Mouse (Mus musculus): ENCODE data around the gene 2210407C18Rik. TPM values are rescaled to one million over a fixed set of nuclear protein-coding genes. Genes with fewer than 3 reads are reported as not detected.

The 2210407C18Rik gene
- polyA plus RNA-seq, 1 experiment = not detected

GRCm38 (mm10) chr11:58618793-58619192, 2.9 kb upstream of the 2210407C18Rik start:
- no peak overlapping the region for H3K27ac ChIP-seq (ENCODE audit: insufficient read depth, low read length)
- H3K36me3 ChIP-seq (ENCODE audit: control insufficient read depth, insufficient read depth, low read length) = no peaks in the 10 kb centered on the region
- no peak overlapping the region for H3K4me3 ChIP-seq (ENCODE audit: extremely low read depth, insufficient read depth, insufficient read length)
- WGBS = 75% methylated on average over 6 of the region's 6 CpGs
- H3K27me3 ChIP-seq (ENCODE audit: control insufficient read depth, insufficient read depth, low read length) = no peaks in the 10 kb centered on the region
- no peaks in the 10 kb centered on the region for H3K4me1 ChIP-seq (ENCODE audit: control insufficient read depth, insufficient read depth, insufficient read length)
- no peak for DNase-seq (ENCODE audit: low read depth in 1 of 2, low spot score in 2 of 2)
- TF ChIP-seq CTCF (IDR thresholded peaks at IDR 0.05; ENCODE audit: extremely low read depth, insufficient read depth, insufficient read length, insufficient replicate concordance) (no peak), POLR2A (IDR thresholded peaks at IDR 0.05; ENCODE audit: low read depth, low read length) (no peak)

GRCm38 (mm10) chr11:58618369-58618768, 2.5 kb upstream of the 2210407C18Rik start:
- Histone ChIP-seq H3K4me3 (ENCODE audit: extremely low read depth, insufficient read depth, insufficient read length) (no peak overlapping the region), H3K27ac (ENCODE audit: insufficient read depth, low read length) (no peak overlapping the region), H3K4me1 (ENCODE audit: control insufficient read depth, insufficient read depth, insufficient read length) (no peaks in the 10 kb centered on the region), H3K36me3 (ENCODE audit: control insufficient read depth, insufficient read depth, low read length) (no peaks in the 10 kb centered on the region), H3K27me3 (ENCODE audit: control insufficient read depth, insufficient read depth, low read length) (no peaks in the 10 kb centered on the region)
- DNase-seq (ENCODE audit: low read depth in 1 of 2, low spot score in 2 of 2) = no peak
- TF ChIP-seq POLR2A (IDR thresholded peaks at IDR 0.05; ENCODE audit: low read depth, low read length) (no peak), CTCF (IDR thresholded peaks at IDR 0.05; ENCODE audit: extremely low read depth, insufficient read depth, insufficient read length, insufficient replicate concordance) (no peak)
- WGBS = 81% methylated on average over 3 of the region's 3 CpGs

GRCm38 (mm10) chr11:58614526-58614925, 1.3 kb downstream of the 2210407C18Rik start:
- Histone ChIP-seq H3K27me3 (ENCODE audit: control insufficient read depth, insufficient read depth, low read length) (no peaks in the 10 kb centered on the region), H3K27ac (ENCODE audit: insufficient read depth, low read length) (no peak overlapping the region), H3K4me3 (ENCODE audit: extremely low read depth, insufficient read depth, insufficient read length) (no peak overlapping the region), H3K4me1 (ENCODE audit: control insufficient read depth, insufficient read depth, insufficient read length) (no peaks in the 10 kb centered on the region), H3K36me3 (ENCODE audit: control insufficient read depth, insufficient read depth, low read length) (no peaks in the 10 kb centered on the region)
- no peak for DNase-seq (ENCODE audit: low read depth in 1 of 2, low spot score in 2 of 2)
- no peak for TF ChIP-seq POLR2A (IDR thresholded peaks at IDR 0.05; ENCODE audit: low read depth, low read length)
- no peak for TF ChIP-seq CTCF (IDR thresholded peaks at IDR 0.05; ENCODE audit: extremely low read depth, insufficient read depth, insufficient read length, insufficient replicate concordance)

GRCm38 (mm10) chr11:58613359-58613758, 2.5 kb downstream of the 2210407C18Rik start:
- 59% methylated on average over 3 of the region's 3 CpGs for WGBS
- Histone ChIP-seq H3K36me3 (ENCODE audit: control insufficient read depth, insufficient read depth, low read length) (no peaks in the 10 kb centered on the region), H3K4me3 (ENCODE audit: extremely low read depth, insufficient read depth, insufficient read length) (no peak overlapping the region), H3K27me3 (ENCODE audit: control insufficient read depth, insufficient read depth, low read length) (no peaks in the 10 kb centered on the region), H3K27ac (ENCODE audit: insufficient read depth, low read length) (no peak overlapping the region), H3K4me1 (ENCODE audit: control insufficient read depth, insufficient read depth, insufficient read length) (no peaks in the 10 kb centered on the region)
- no peak for DNase-seq (ENCODE audit: low read depth in 1 of 2, low spot score in 2 of 2)
- no peak for TF ChIP-seq POLR2A (IDR thresholded peaks at IDR 0.05; ENCODE audit: low read depth, low read length)
- TF ChIP-seq CTCF (IDR thresholded peaks at IDR 0.05; ENCODE audit: extremely low read depth, insufficient read depth, insufficient read length, insufficient replicate concordance) = no peak

- Histone ChIP-seq H3K27ac (ENCODE audit: insufficient read depth, low read length) (no peak overlapping the region), H3K36me3 (ENCODE audit: control insufficient read depth, insufficient read depth, low read length) (no peaks in the 10 kb centered on the region), H3K4me1 (ENCODE audit: control insufficient read depth, insufficient read depth, insufficient read length) (no peaks in the 10 kb centered on the region), H3K27me3 (ENCODE audit: control insufficient read depth, insufficient read depth, low read length) (no peaks in the 10 kb centered on the region), H3K4me3 (ENCODE audit: extremely low read depth, insufficient read depth, insufficient read length) (no peak overlapping the region)
- no peak for TF ChIP-seq POLR2A (IDR thresholded peaks at IDR 0.05; ENCODE audit: low read depth, low read length)
- TF ChIP-seq CTCF (IDR thresholded peaks at IDR 0.05; ENCODE audit: extremely low read depth, insufficient read depth, insufficient read length, insufficient replicate concordance) = no peak
- 79% methylated on average over 6 of the region's 6 CpGs for WGBS
- DNase-seq (ENCODE audit: low read depth in 1 of 2, low spot score in 2 of 2) = no peak
Measured at GRCm38 (mm10) chr11:58607030-58607429, 8.8 kb downstream of the 2210407C18Rik start.

- Histone ChIP-seq H3K4me3 (ENCODE audit: extremely low read depth, insufficient read depth, insufficient read length) (no peak overlapping the region), H3K36me3 (ENCODE audit: control insufficient read depth, insufficient read depth, low read length) (no peaks in the 10 kb centered on the region), H3K4me1 (ENCODE audit: control insufficient read depth, insufficient read depth, insufficient read length) (no peaks in the 10 kb centered on the region), H3K27ac (ENCODE audit: insufficient read depth, low read length) (no peak overlapping the region), H3K27me3 (ENCODE audit: control insufficient read depth, insufficient read depth, low read length) (no peaks in the 10 kb centered on the region)
- WGBS = 85% methylated on average over 12 of the region's 12 CpGs
- no peak for TF ChIP-seq POLR2A (IDR thresholded peaks at IDR 0.05; ENCODE audit: low read depth, low read length)
- no peak for TF ChIP-seq CTCF (IDR thresholded peaks at IDR 0.05; ENCODE audit: extremely low read depth, insufficient read depth, insufficient read length, insufficient replicate concordance)
- no peak for DNase-seq (ENCODE audit: low read depth in 1 of 2, low spot score in 2 of 2)
Measured at GRCm38 (mm10) chr11:58606177-58606919, 9.5 kb downstream of the 2210407C18Rik start.

- no peak for DNase-seq (ENCODE audit: low read depth in 1 of 2, low spot score in 2 of 2)
- 76% methylated on average over 3 of the region's 3 CpGs for WGBS
- no peak for TF ChIP-seq POLR2A (IDR thresholded peaks at IDR 0.05; ENCODE audit: low read depth, low read length)
- no peak for TF ChIP-seq CTCF (IDR thresholded peaks at IDR 0.05; ENCODE audit: extremely low read depth, insufficient read depth, insufficient read length, insufficient replicate concordance)
Measured at GRCm38 (mm10) chr11:58605228-58605627, 10.6 kb downstream of the 2210407C18Rik start.

More at GRCm38 (mm10) chr11:58605228-58605627, 10.6 kb downstream of the 2210407C18Rik start:
- H3K27ac ChIP-seq (ENCODE audit: insufficient read depth, low read length) = no peak overlapping the region
- no peaks in the 10 kb centered on the region for H3K27me3 ChIP-seq (ENCODE audit: control insufficient read depth, insufficient read depth, low read length)
- H3K4me1 ChIP-seq (ENCODE audit: control insufficient read depth, insufficient read depth, insufficient read length) = no peaks in the 10 kb centered on the region
- H3K4me3 ChIP-seq (ENCODE audit: extremely low read depth, insufficient read depth, insufficient read length) = no peak overlapping the region
- H3K36me3 ChIP-seq (ENCODE audit: control insufficient read depth, insufficient read depth, low read length) = no peaks in the 10 kb centered on the region
